Mouse (Mus musculus) liver, adult 2 months (tissue): Measurements from ENCODE around the gene Sept11.

Experiments
- CTCF ChIP-seq: fragments of 200-500 bp; IDR thresholded peaks from 2 replicates; pipeline ENCODE4 v1.5.1; 2011; ENCODE audit warnings: low read depth, low read length, control low read depth
- POLR2A ChIP-seq: fragments of 200-500 bp; IDR thresholded peaks from 2 replicates; pipeline ENCODE4 v1.6.1; 2011; ENCODE audit warnings: low read length, control low read depth; ENCODE audit not compliant: insufficient read depth; ENCODE audit errors: extremely low read depth

- TF ChIP-seq CTCF (no peak), POLR2A (no peak)
These were observed 107.9 kb downstream of the Sept11 start for GRCm38 (mm10) chr5:93201181-93201580.
